Mouse (Mus musculus) stomach, postnatal 0 days (tissue): ENCODE data around the gene Zbtb7b.

Experiments used
- CTCF ChIP-seq: IDR thresholded peaks from 2 replicates; pipeline ENCODE4 v1.5.1; 2016; ENCODE audit warnings: antibody characterized with exemption, low read depth, mild to moderate bottlenecking, moderate library complexity
- EP300 ChIP-seq: optimal IDR thresholded peaks from 2 replicates; pipeline ENCODE3; 2016; ENCODE audit warnings: antibody characterized with exemption

GRCm38 (mm10) chr3:89365153-89365485 is 29.5 kb downstream of the Zbtb7b start, which contains the start of gene Dcst1:
- TF ChIP-seq CTCF: no peak
- TF ChIP-seq EP300: no peak
